Mouse (Mus musculus) heart, postnatal 25 days (tissue): ENCODE results near the gene Mettl24. TPM values are rescaled to one million over a fixed set of nuclear protein-coding genes. Genes with fewer than 3 reads are reported as not detected.

Experiments used
- DNase-seq: peaks from one replicate; pipeline ENCODE4 v3.0.0; 2022; ENCODE audit warnings: low spot score
- intact Hi-C: fragments of 180-260 bp; cut with DNase I; formaldehyde crosslinking; loops from one replicate; pipeline ENCODE4 v1.15.1; 2025
- total RNA-seq, 2 experiments: library from RNA; stranded (reverse); gene quantifications; 2 replicates each; pipeline ENCODE4 v1.2.3; 2021

Gene Mettl24
- total RNA-seq, 2 experiments from 2014 or later: 1.2 to 1.6 TPM

- DNase-seq: no peak
Observed at GRCm38 (mm10) chr10:40855616-40856015, 172.5 kb downstream of the Mettl24 start.

GRCm38 (mm10) chr10:40856703-40857102 is 173.6 kb downstream of the Mettl24 start:
- intact Hi-C loops: no loop called here

More at GRCm38 (mm10) chr10:40855616-40856015, 172.5 kb downstream of the Mettl24 start:
- intact Hi-C loops: no loop called here

GRCm38 (mm10) chr10:40857599-40857998 is 174.5 kb downstream of the Mettl24 start:
- no peak for DNase-seq
- intact Hi-C loops: no loop called here

More at GRCm38 (mm10) chr10:40856703-40857102, 173.6 kb downstream of the Mettl24 start:
- DNase-seq: no peak

Other genes starting within 250 kb of the Mettl24 start
- not detected for gene Slc22a16, start 112.9 kb upstream of the Mettl24 start, total RNA-seq
- gene Ddo, start 53.3 kb upstream of the Mettl24 start, total RNA-seq: 10 to 100 TPM; 39.0 to 39.4 TPM
- 10 to 100 TPM; 19.1 to 20.2 TPM for gene Cdc40, start 200.0 kb downstream of the Mettl24 start, total RNA-seq
- gene Wasf1, start 200.2 kb downstream of the Mettl24 start, total RNA-seq: under 1 TPM; 0.70 to 0.78 TPM